Comparison of ENCODE assay signal across 8 mouse cellular contexts in genomic region chr8:125641808-125642207, GRCm38 (mm10). TPM values are rescaled to one million over a fixed set of nuclear protein-coding genes. Genes with fewer than 3 reads are reported as not detected.
DNase-seq lines count a peak whose midpoint lies in the region; ATAC-seq and TF ChIP-seq lines count a peak whose summit lies in the region.
"Had no signal": no experiment of that assay in that cellular context is flagged by ENCODE, and none has a peak within 500 bp of the region (broad histone marks: within the 10 kb centered on the region; RNA-seq: fewer than 3 reads in every experiment).

No protein-coding gene starts in this region.

- WGBS in lung, embryonic 14.5 days = 36% methylated on average over 6 of the region's 6 CpGs
- 38% methylated on average over 6 of the region's 6 CpGs for WGBS in lung, adult 2 months

- intact Hi-C loops in left cerebral cortex, postnatal 25 days (cut with DNase I) = no loop called here

- H3K9me3 ChIP-seq in lung, embryonic 14.5 days (ENCODE audit: low read depth, low read length) = no peaks in the 10 kb centered on the region

- peaks cover 4% of the 10 kb centered on the region for H3K4me1 ChIP-seq in lung, embryonic 14.5 days (ENCODE audit: insufficient read depth)
- no peaks in the 10 kb centered on the region for H3K4me1 ChIP-seq in lung, adult 2 months (ENCODE audit: control insufficient read depth, insufficient read depth, low read length)

- no peaks in the 10 kb centered on the region for H3K27me3 ChIP-seq in lung, embryonic 14.5 days (ENCODE audit: insufficient read depth, low read length)
- H3K27me3 ChIP-seq: limb, embryonic 12.5 days had no signal

- no peak overlapping the region for H3K4me3 ChIP-seq in lung, embryonic 14.5 days (ENCODE audit: low read depth, low read length)
- H3K4me3 ChIP-seq in lung, adult 2 months (replicated peaks; ENCODE audit: extremely low read depth, low read depth, low read length) = no peak overlapping the region
- H3K4me3 ChIP-seq: limb, embryonic 12.5 days had no signal

- peak; percentile 41 for DNase-seq in lung, embryonic 14.5 days
- DNase-seq in lung, adult 2 months = no peak
- DNase-seq in cerebellum, adult 11 months = peak; percentile 81
- peak; percentile 87 to 91 for DNase-seq in cerebellum, postnatal 36 days
- no peak for DNase-seq in left cerebral cortex, postnatal 25 days (ENCODE audit: low spot score in 2 of 2)
- no peak for DNase-seq in thymus, adult 18-20 months

- no peak for TF ChIP-seq CTCF in lung, embryonic 14.5 days (IDR thresholded peaks at IDR 0.05; ENCODE audit: low read depth)
- no peak for TF ChIP-seq CTCF in lung, adult 2 months (IDR thresholded peaks at IDR 0.05; ENCODE audit: insufficient read depth, low read length)

- no peaks in the 10 kb centered on the region for H3K36me3 ChIP-seq in lung, embryonic 14.5 days (ENCODE audit: insufficient read depth)
- H3K36me3 ChIP-seq: limb, embryonic 12.5 days had no signal

- H3K27ac ChIP-seq in lung, embryonic 14.5 days (ENCODE audit: low read depth) = no peak overlapping the region
- H3K27ac ChIP-seq: limb, embryonic 12.5 days had no signal

- no peak for TF ChIP-seq POLR2A in lung, adult 2 months (IDR thresholded peaks at IDR 0.05; ENCODE audit: borderline replicate concordance, extremely low read depth, low read depth, low read length)

- no peak overlapping the region for H3K4me2 ChIP-seq in lung, embryonic 14.5 days
- H3K4me2 ChIP-seq: limb, embryonic 12.5 days had no signal

- ATAC-seq in lung, embryonic 14.5 days (ENCODE audit: insufficient read depth) = no peak
- peak; percentile 88 for ATAC-seq in megakaryocyte progenitor cell, adult 5-6 weeks (replicated peaks; ENCODE audit: poor library complexity)

- no peak overlapping the region for H3K9ac ChIP-seq in lung, embryonic 14.5 days
- H3K9ac ChIP-seq: limb, embryonic 12.5 days had no signal

RNA-seq across cellular contexts. Expression of gene Map10, which starts 27.8 kb away (rescaled TPM):
- 7.6 and 8.1 TPM in 2 replicates for polyA plus RNA-seq in lung, embryonic 14.5 days (2014; fragmentation: Nextera tagmentation; extraction: Ambion mirVana)
- polyA plus RNA-seq in lung, adult 2 months (2012; rRNA removed) = 2.0 and 2.6 TPM in 2 replicates
- 1.2 and 1.3 TPM in 2 replicates for total RNA-seq in megakaryocyte progenitor cell, adult 5-6 weeks (2015)
- total RNA-seq in megakaryocyte progenitor cell, adult 5-6 weeks (2017) = 1.1 and 1.3 TPM in 2 replicates
- total RNA-seq in left cerebral cortex, postnatal 25 days (2021) = 1 to 10 TPM; 4.7 to 5.5 TPM

Comparison
In these comparisons a context has a peak if more than half of its experiments do, and no peak if none do; other contexts are left out.
1. DNase-seq: peak in lung, embryonic 14.5 days (single experiment), cerebellum, adult 11 months (single experiment) and cerebellum, postnatal 36 days (2 of 2); none in lung, adult 2 months (single experiment), left cerebral cortex, postnatal 25 days (0 of 2) and thymus, adult 18-20 months (0 of 2).